Mouse (Mus musculus) layer of hippocampus, adult 8-10 months (tissue): ENCODE results near the gene Smg6. TPM values are rescaled to one million over a fixed set of nuclear protein-coding genes. Genes with fewer than 3 reads are reported as not detected.

Experiments
- DNase-seq, 2 experiments: peaks; one replicate each; pipeline ENCODE4 v3.0.0; 2022; ENCODE audit warnings: low spot score in 2 of 2
- total RNA-seq, 4 experiments: library from RNA; stranded (reverse); gene quantifications; 2 replicates each; pipeline ENCODE4 v1.2.4; 2022

Smg6 gene
- total RNA-seq, 4 experiments from 2014 or later: 32.4 to 38.8 (median 36.3) TPM

GRCm38 (mm10) chr11:74927236-74927725 lies 1.7 kb downstream of the Smg6 start:
- DNase-seq: no peak

- no peak for DNase-seq
Measured at GRCm38 (mm10) chr11:74929111-74929510, 3.5 kb downstream of the Smg6 start.

GRCm38 (mm10) chr11:74930391-74930790 lies 4.8 kb downstream of the Smg6 start:
- DNase-seq: no peak

GRCm38 (mm10) chr11:74946348-74946747 lies 20.7 kb downstream of the Smg6 start:
- DNase-seq: no peak

- no peak for DNase-seq
Measured at GRCm38 (mm10) chr11:74954901-74955300, 29.3 kb downstream of the Smg6 start.

GRCm38 (mm10) chr11:74956006-74956405 lies 30.4 kb downstream of the Smg6 start:
- DNase-seq: no peak

GRCm38 (mm10) chr11:74957600-74957999 lies 32.0 kb downstream of the Smg6 start:
- no peak for DNase-seq

GRCm38 (mm10) chr11:74959501-74959900 lies 33.9 kb downstream of the Smg6 start:
- DNase-seq: no peak

GRCm38 (mm10) chr11:74960031-74960551 lies 34.5 kb downstream of the Smg6 start:
- DNase-seq: no peak

- DNase-seq: no peak
Measured at GRCm38 (mm10) chr11:74961953-74962352, 36.3 kb downstream of the Smg6 start.

- no peak for DNase-seq
Measured at GRCm38 (mm10) chr11:74962846-74963407, 37.3 kb downstream of the Smg6 start.

- DNase-seq: no peak
Measured at GRCm38 (mm10) chr11:74965516-74965915, 39.9 kb downstream of the Smg6 start.

GRCm38 (mm10) chr11:74973290-74974157 lies 47.9 kb downstream of the Smg6 start:
- DNase-seq: no peak

- DNase-seq: no peak
Measured at GRCm38 (mm10) chr11:74974615-74975014, 49.0 kb downstream of the Smg6 start.

GRCm38 (mm10) chr11:74976835-74977687 lies 51.4 kb downstream of the Smg6 start:
- DNase-seq: no peak

GRCm38 (mm10) chr11:74981464-74981863 lies 55.8 kb downstream of the Smg6 start:
- DNase-seq: peak; percentile 31 to 71

GRCm38 (mm10) chr11:74982241-74982640 lies 56.6 kb downstream of the Smg6 start:
- DNase-seq: no peak

GRCm38 (mm10) chr11:74988162-74988561 lies 62.5 kb downstream of the Smg6 start:
- DNase-seq: no peak

- DNase-seq: no peak
Measured at GRCm38 (mm10) chr11:74989047-74989446, 63.4 kb downstream of the Smg6 start.

- no peak for DNase-seq
Measured at GRCm38 (mm10) chr11:74990501-74990900, 64.9 kb downstream of the Smg6 start.

GRCm38 (mm10) chr11:74991290-74991689 lies 65.7 kb downstream of the Smg6 start:
- no peak for DNase-seq
